Mouse (Mus musculus): ENCODE measurements at regions not wholly inside any gene's neighbourhood (a gene's known extent, or its start where the extent isn't known, plus 50 kb on each side); places are given as distances from the start of the nearest gene placed in this dataset.
"Not testable (repeated sequence)": the region's sequence is repeated elsewhere in the genome, so short reads cannot be mapped to it uniquely, and the experiment has no call there.

DNA sequence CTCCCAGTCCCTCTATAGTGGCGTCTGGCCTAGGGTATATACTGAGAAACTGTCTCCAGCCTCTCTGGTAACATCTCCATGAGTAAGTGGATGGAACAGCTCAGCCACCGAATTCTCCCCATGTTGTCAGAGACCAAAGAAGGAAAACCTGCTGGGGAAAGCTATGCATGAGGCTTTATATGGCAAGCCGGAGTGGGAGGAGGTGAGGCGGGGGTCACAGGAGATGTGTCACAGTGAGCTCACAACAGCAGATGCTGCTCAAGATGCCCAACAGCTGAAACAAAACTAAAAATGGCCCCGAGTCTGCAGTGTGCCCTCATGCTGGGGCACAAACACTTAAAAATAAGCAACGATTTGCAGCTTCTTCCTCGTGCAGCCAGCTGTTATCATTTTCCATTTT is 162.5 kb upstream of the Sfswap start:
- peaks cover 6% of the 10 kb centered on the region; the same call in 1 of the 2 replicates for H3K9me3 ChIP-seq
- H3K4me1 ChIP-seq = no peaks in the 10 kb centered on the region
- H3K4me3 ChIP-seq (replicated peaks) = no peak overlapping the region
- no peak for TF ChIP-seq GATA1 (IDR thresholded peaks at IDR 0.05; ENCODE audit: borderline replicate concordance, low read length)
- TF ChIP-seq FLI1 (IDR thresholded peaks at IDR 0.05; ENCODE audit: low read length) = no peak
- no peaks in the 10 kb centered on the region for H3K27me3 ChIP-seq (replicated peaks)
- no peaks in the 10 kb centered on the region for H3K36me3 ChIP-seq (replicated peaks; ENCODE audit: low read length)

GRCm38 (mm10) chr5:129344038-129344437 is 157.0 kb upstream of the Sfswap start:
- Histone ChIP-seq H3K27me3 (replicated peaks) (no peaks in the 10 kb centered on the region), H3K4me1 (no peaks in the 10 kb centered on the region), H3K36me3 (replicated peaks; ENCODE audit: low read length) (no peaks in the 10 kb centered on the region), H3K4me3 (replicated peaks) (no peak overlapping the region), H3K9me3 (0 out of 2 replicates have a peak, but pooled peaks cover 11% of the 10 kb centered on the region)
- TF ChIP-seq GATA1 (IDR thresholded peaks at IDR 0.05; ENCODE audit: borderline replicate concordance, low read length) (no peak), FLI1 (IDR thresholded peaks at IDR 0.05; ENCODE audit: low read length) (no peak)

GRCm38 (mm10) chr5:129350024-129350423 is 151.0 kb upstream of the Sfswap start:
- H3K36me3 ChIP-seq (replicated peaks; ENCODE audit: low read length) = no peaks in the 10 kb centered on the region

DNA sequence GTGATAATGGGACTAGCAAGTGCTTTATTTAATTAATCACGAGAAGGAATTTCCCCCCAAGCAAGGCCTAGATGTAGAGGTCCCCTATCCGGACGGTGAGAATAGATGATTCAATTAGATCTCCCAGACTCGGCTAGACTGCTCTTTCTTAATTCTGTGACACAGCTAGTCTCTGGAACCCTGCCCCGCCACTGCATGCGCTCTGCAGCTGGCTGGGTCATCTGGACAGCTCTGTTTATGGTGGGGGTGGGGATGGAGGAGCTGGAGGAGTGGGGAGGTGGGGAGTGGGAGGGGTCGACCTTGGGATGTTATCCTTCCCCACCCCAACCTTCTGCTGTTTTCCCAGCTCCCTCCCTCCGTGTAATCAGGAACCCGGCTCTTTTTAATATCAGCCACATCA is 147.5 kb upstream of the Sfswap start:
- Histone ChIP-seq H3K36me3 (replicated peaks; ENCODE audit: low read length) (no peaks in the 10 kb centered on the region), H3K4me3 (replicated peaks) (no peak overlapping the region), H3K27me3 (replicated peaks) (no peaks in the 10 kb centered on the region), H3K4me1 (no peaks in the 10 kb centered on the region), H3K9me3 (0 out of 2 replicates have a peak, but pooled peaks cover 8% of the 10 kb centered on the region)
- no peak for TF ChIP-seq GATA1 (IDR thresholded peaks at IDR 0.05; ENCODE audit: borderline replicate concordance, low read length)
- TF ChIP-seq FLI1 (IDR thresholded peaks at IDR 0.05; ENCODE audit: low read length) = no peak

More at GRCm38 (mm10) chr5:129350024-129350423, 151.0 kb upstream of the Sfswap start:
- Histone ChIP-seq H3K27me3 (replicated peaks) (no peaks in the 10 kb centered on the region), H3K4me1 (no peaks in the 10 kb centered on the region), H3K4me3 (replicated peaks) (no peak overlapping the region), H3K9me3 (0 out of 2 replicates have a peak, but pooled peaks cover 14% of the 10 kb centered on the region)
- no peak for TF ChIP-seq FLI1 (IDR thresholded peaks at IDR 0.05; ENCODE audit: low read length)
- no peak for TF ChIP-seq GATA1 (IDR thresholded peaks at IDR 0.05; ENCODE audit: borderline replicate concordance, low read length)

DNA sequence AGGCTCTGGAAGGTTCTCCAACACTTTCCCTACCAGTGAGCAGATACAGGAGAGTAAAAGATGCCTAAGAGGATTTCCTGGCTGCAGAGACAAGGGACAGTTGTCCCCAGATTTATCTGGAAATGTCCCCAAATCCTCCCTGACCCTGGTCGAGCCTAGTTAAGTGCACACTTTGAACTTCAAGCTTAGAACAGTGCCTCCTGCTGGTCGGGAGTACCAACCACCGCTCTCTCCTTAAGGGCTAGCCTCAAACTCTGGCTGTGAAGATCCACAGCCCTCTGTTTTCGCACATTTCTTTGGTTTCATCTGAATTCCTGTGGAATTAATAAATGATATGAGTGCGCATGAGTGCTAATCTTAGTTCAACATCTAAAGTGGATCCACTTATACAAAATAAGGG is 146.1 kb upstream of the Sfswap start:
- H3K4me1 ChIP-seq = no peaks in the 10 kb centered on the region
- no peaks in the 10 kb centered on the region for H3K27me3 ChIP-seq (replicated peaks)
- no peaks in the 10 kb centered on the region for H3K9me3 ChIP-seq
- TF ChIP-seq FLI1 (IDR thresholded peaks at IDR 0.05; ENCODE audit: low read length) (no peak), GATA1 (IDR thresholded peaks at IDR 0.05; ENCODE audit: borderline replicate concordance, low read length) (no peak)
- no peaks in the 10 kb centered on the region for H3K36me3 ChIP-seq (replicated peaks; ENCODE audit: low read length)
- H3K4me3 ChIP-seq (replicated peaks) = no peak overlapping the region

DNA sequence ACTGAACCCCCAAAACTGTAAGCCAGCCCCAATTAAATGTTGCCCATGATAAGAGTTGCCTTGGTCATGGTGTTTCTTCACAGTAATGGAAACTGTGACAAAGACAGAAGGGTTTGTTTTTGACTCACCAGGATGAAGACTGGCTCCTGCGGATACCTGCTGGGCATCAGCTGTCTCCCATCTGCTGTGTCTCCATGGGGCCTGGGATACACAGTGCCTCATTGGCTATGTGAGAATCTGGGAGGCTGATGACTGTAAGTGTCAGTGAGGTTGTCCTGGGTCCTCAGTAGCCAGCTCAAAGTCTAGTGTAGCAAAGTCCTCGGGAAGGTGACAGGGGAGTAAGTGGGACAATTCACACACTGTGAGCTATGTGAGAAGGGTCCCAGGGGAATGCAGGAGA is 139.5 kb upstream of the Sfswap start:
- H3K27me3 ChIP-seq (replicated peaks) = no peaks in the 10 kb centered on the region
- H3K4me3 ChIP-seq (replicated peaks) = no peak overlapping the region
- H3K36me3 ChIP-seq (replicated peaks; ENCODE audit: low read length) = no peaks in the 10 kb centered on the region
- H3K4me1 ChIP-seq = no peaks in the 10 kb centered on the region
- H3K9me3 ChIP-seq = peaks cover 5% of the 10 kb centered on the region; the same call in 1 of the 2 replicates
- TF ChIP-seq FLI1 (IDR thresholded peaks at IDR 0.05; ENCODE audit: low read length) (no peak), GATA1 (IDR thresholded peaks at IDR 0.05; ENCODE audit: borderline replicate concordance, low read length) (no peak)

GRCm38 (mm10) chr5:129363189-129363588 is 137.8 kb upstream of the Sfswap start:
- no peaks in the 10 kb centered on the region for H3K4me1 ChIP-seq
- H3K36me3 ChIP-seq (replicated peaks; ENCODE audit: low read length) = no peaks in the 10 kb centered on the region
- H3K27me3 ChIP-seq (replicated peaks) = no peaks in the 10 kb centered on the region
- no peak overlapping the region for H3K4me3 ChIP-seq (replicated peaks)
- TF ChIP-seq GATA1 (IDR thresholded peaks at IDR 0.05; ENCODE audit: borderline replicate concordance, low read length) = no peak
- TF ChIP-seq FLI1 (IDR thresholded peaks at IDR 0.05; ENCODE audit: low read length) = no peak
- peaks cover 5% of the 10 kb centered on the region; the same call in 1 of the 2 replicates for H3K9me3 ChIP-seq

DNA sequence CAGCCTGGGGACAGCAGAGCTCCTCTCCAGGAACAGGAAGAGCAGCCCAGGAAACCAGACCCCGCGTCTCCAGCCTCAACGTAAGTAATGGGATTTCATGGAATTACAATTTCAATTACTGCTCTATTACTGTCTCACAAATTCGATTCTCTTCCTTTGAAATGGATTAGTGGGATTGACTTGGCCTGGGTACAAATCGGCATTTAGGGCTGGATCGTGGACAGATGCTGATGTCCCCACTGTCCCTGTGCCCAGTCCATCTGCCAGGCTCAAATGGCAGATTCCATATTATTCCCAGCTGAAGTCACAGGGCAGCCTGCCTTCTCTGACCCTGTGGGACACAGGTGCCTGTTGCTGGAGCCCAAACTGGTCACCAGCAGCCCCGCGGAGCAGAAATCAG is 136.0 kb upstream of the Sfswap start:
- H3K27me3 ChIP-seq (replicated peaks) = no peaks in the 10 kb centered on the region
- H3K9me3 ChIP-seq = peaks cover 5% of the 10 kb centered on the region; the same call in 1 of the 2 replicates

DNA sequence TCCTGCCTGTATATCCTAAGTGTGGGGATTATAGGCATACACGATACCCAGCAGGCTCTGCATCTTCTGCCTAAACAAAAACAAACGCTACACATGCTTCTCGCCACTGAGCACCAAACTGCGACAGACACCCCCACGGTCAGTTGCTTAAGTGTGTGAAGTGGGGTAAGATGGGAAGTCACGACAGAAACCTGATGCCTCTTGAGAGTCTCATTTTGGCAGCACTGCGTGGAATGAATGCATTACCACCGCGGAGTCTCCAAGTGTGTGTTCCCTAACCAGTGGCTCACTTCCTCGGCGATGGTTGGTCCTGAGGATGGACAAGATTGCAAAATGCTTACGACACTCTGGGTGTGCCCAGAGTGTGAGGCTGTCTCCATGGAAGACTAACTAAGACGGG is 133.8 kb upstream of the Sfswap start:
- no peaks in the 10 kb centered on the region for H3K4me1 ChIP-seq
- no peak for TF ChIP-seq FLI1 (IDR thresholded peaks at IDR 0.05; ENCODE audit: low read length)
- TF ChIP-seq GATA1 (IDR thresholded peaks at IDR 0.05; ENCODE audit: borderline replicate concordance, low read length) = no peak
- H3K27me3 ChIP-seq (replicated peaks) = no peaks in the 10 kb centered on the region
- H3K4me3 ChIP-seq (replicated peaks) = no peak overlapping the region
- H3K9me3 ChIP-seq = peaks cover 16% of the 10 kb centered on the region
- no peaks in the 10 kb centered on the region for H3K36me3 ChIP-seq (replicated peaks; ENCODE audit: low read length)

More for the DNA sequence above, 136.0 kb upstream of the Sfswap start:
- no peaks in the 10 kb centered on the region for H3K4me1 ChIP-seq
- H3K4me3 ChIP-seq (replicated peaks) = no peak overlapping the region
- no peak for TF ChIP-seq FLI1 (IDR thresholded peaks at IDR 0.05; ENCODE audit: low read length)
- no peak for TF ChIP-seq GATA1 (IDR thresholded peaks at IDR 0.05; ENCODE audit: borderline replicate concordance, low read length)
- H3K36me3 ChIP-seq (replicated peaks; ENCODE audit: low read length) = no peaks in the 10 kb centered on the region

- Histone ChIP-seq H3K27me3 (replicated peaks) (peaks cover 4% of the 10 kb centered on the region), H3K4me3 (replicated peaks) (no peak overlapping the region), H3K36me3 (replicated peaks; ENCODE audit: low read length) (no peaks in the 10 kb centered on the region), H3K9me3 (peaks cover 32% of the 10 kb centered on the region), H3K4me1 (no peaks in the 10 kb centered on the region)
- TF ChIP-seq GATA1 (IDR thresholded peaks at IDR 0.05; ENCODE audit: borderline replicate concordance, low read length) (no peak), FLI1 (IDR thresholded peaks at IDR 0.05; ENCODE audit: low read length) (no peak)
These were observed 120.2 kb upstream of the Sfswap start for GRCm38 (mm10) chr5:129380861-129381260.

GRCm38 (mm10) chr5:129384976-129385375 is 116.0 kb upstream of the Sfswap start:
- no peaks in the 10 kb centered on the region for H3K36me3 ChIP-seq (replicated peaks; ENCODE audit: low read length)
- TF ChIP-seq GATA1 (IDR thresholded peaks at IDR 0.05; ENCODE audit: borderline replicate concordance, low read length) (no peak), FLI1 (IDR thresholded peaks at IDR 0.05; ENCODE audit: low read length) (no peak)
- no peaks in the 10 kb centered on the region for H3K4me1 ChIP-seq
- peaks cover 10% of the 10 kb centered on the region; the same call in 1 of the 2 replicates for H3K9me3 ChIP-seq
- H3K27me3 ChIP-seq (replicated peaks) = peaks cover 11% of the 10 kb centered on the region
- H3K4me3 ChIP-seq (replicated peaks) = no peak overlapping the region

GRCm38 (mm10) chr5:129385965-129386643 is 114.9 kb upstream of the Sfswap start:
- not testable (repeated sequence) for H3K4me3 ChIP-seq (replicated peaks); H3K4me1 ChIP-seq; H3K9me3 ChIP-seq; H3K36me3 ChIP-seq (replicated peaks; ENCODE audit: low read length)
- H3K27me3 ChIP-seq (replicated peaks) = peaks cover 13% of the 10 kb centered on the region

DNA sequence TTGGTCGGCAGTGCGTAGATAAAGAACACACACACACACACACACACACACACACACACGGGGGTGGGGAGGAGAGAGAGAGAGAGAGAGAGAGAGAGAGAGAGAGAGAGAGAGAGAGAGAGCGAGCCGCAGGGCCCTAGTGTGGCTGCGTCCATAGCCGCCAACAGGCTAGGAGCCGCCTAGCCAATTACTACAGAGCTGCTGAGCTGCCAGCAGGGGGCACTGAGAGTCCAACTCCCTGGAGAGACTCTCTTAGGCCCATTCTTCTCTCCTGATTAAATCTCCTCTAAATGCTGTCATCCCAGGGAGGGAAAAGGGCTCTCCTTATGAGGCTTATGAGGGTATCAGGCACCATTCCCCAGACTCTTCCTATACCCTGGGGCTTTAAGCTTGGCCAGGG is 114.3 kb upstream of the Sfswap start:
- not testable (repeated sequence) for H3K4me3 ChIP-seq (replicated peaks); H3K9me3 ChIP-seq; H3K36me3 ChIP-seq (replicated peaks; ENCODE audit: low read length); H3K4me1 ChIP-seq
- H3K27me3 ChIP-seq (replicated peaks) = peaks cover 14% of the 10 kb centered on the region

All from megakaryocyte, embryonic 14.5 days (primary cell).